Mouse (Mus musculus) left cerebral cortex, adult 6 months (tissue): Measurements from ENCODE around the gene Syt16. TPM values are rescaled to one million over a fixed set of nuclear protein-coding genes. Genes with fewer than 3 reads are reported as not detected.

Experiments used
- long read RNA-seq, 2 experiments: library from polyadenylated mRNA; unstranded; transcript quantifications; one replicate each; pipeline ENCODE4 v2.0.0; 2019 to 2020
- polyA plus RNA-seq: library from polyadenylated mRNA; unstranded; fragments of <200 nt; fragmentation: Nextera tagmentation; gene quantifications from 2 replicates; pipeline ENCODE4 v1.2.3, GENCODE M21; 2021

Gene Syt16
- 58.2 and 71.4 TPM in 2 replicates for polyA plus RNA-seq
- long read RNA-seq, experiment 1, full-length matches to known transcripts = 394 of 866 reads
- long read RNA-seq, experiment 1, partial matches to known transcripts = 53 of 866 reads
- long read RNA-seq, experiment 1, other reads (novel, unspliced or antisense) = 419 of 866 reads
- long read RNA-seq, experiment 2, full-length matches to known transcripts = 44 of 132 reads
- long read RNA-seq, experiment 2, partial matches to known transcripts = 31 of 132 reads
- long read RNA-seq, experiment 2, other reads (novel, unspliced or antisense) = 57 of 132 reads

GRCm38 (mm10) chr12:73997297-73998127 lies at the start of gene Syt16:
TSS of gene Syt16 (plus strand) at chr12:73997661.

GRCm38 (mm10) chr12:73964291-73965281 lies 32.9 kb upstream of the Syt16 start, which contains the start of gene Snapc1:
TSS of gene Snapc1 (plus strand) at chr12:73964481.

GRCm38 (mm10) chr12:74316344-74316973 lies 319.0 kb downstream of the Syt16 start, which contains the start of gene Gm11042:
TSS of gene Gm11042 (minus strand) at chr12:74316394.

Other genes starting within 250 kb of the Syt16 start
- 29.0 and 31.3 TPM in 2 replicates for gene Hif1a, start 96.3 kb upstream of the Syt16 start, polyA plus RNA-seq
- gene Gm49321, start 60.0 kb upstream of the Syt16 start, polyA plus RNA-seq = 9.0 TPM in 1 of 2 replicates, not detected in the other
- gene Snapc1, start 33.2 kb upstream of the Syt16 start, polyA plus RNA-seq = 34.9 and 46.1 TPM in 2 replicates